Mouse (Mus musculus): ENCODE results near the gene Capn15. TPM values are rescaled to one million over a fixed set of nuclear protein-coding genes. Genes with fewer than 3 reads are reported as not detected.
A peak's percentile ranks its signal among the peaks of the same experiment; 100 is the strongest.

Gene Capn15
- total RNA-seq, 2 experiments from 2014 or later = 53.9 to 59.3 TPM

DNA sequence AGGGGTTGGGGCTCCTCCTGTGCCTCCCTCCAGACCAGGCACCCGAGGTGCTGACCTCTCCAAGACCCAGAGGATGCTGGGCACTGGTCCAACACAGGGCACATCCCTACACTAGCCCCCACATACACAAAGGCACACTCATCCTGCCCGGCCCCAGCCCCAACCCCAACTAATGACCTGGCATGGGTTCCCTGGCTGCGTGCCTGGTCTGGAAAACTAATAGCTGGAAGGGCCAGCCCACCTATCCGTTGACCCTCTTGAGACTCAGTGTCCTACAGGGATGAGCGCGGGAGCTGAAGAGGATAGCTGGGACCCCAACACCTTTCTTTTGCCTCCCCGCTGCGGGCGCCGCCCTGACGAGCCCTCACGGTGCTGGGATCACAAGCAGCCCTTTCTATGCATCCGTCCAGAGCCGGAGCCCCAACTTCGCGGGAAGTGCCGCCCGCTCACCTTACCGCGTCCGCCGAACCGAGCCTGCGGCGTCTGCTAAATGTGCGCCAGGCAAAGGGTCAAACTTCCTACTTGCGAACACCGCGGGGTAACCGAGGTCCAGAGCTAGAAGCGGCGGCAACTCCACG, 34.3 kb downstream of the Capn15 start:
- Histone ChIP-seq H3K27ac (peak overlapping the region; percentile 44; the same call in 1 of the 2 replicates), H3K4me3 (peak overlapping the region; percentile 25)
- no peak for DNase-seq (ENCODE audit: extremely low spot score in 1 of 2, low spot score in 2 of 2)
- no peak for TF ChIP-seq CTCF (IDR thresholded peaks at IDR 0.05)
- intact Hi-C loops (cut with DNase I) = no loop called here

DNA sequence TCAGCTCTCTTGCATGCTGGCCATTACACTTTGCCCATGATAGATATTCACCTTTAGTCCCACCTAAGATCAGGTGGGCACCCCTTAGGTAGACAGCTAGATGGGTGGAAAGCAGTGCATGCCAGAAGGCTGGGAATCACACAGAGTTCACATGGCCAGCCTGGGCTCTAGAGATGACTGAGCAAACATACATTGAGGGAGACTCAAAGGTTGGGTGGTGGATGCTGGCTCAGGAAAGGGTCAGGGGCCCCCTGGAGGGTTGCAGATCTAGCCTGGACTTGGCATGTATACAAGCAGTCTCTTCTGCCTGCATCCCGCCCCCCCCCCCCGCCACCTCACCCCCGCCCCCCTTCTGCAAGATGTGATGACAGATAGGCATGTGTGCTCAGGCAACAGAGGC, 34.9 kb downstream of the Capn15 start:
- DNase-seq (ENCODE audit: extremely low spot score in 1 of 2, low spot score in 2 of 2) = no peak
- no peak overlapping the region for H3K27ac ChIP-seq
- intact Hi-C loops (cut with DNase I) = no loop called here
- no peak overlapping the region for H3K4me3 ChIP-seq
- TF ChIP-seq CTCF (IDR thresholded peaks at IDR 0.05) = no peak

DNA sequence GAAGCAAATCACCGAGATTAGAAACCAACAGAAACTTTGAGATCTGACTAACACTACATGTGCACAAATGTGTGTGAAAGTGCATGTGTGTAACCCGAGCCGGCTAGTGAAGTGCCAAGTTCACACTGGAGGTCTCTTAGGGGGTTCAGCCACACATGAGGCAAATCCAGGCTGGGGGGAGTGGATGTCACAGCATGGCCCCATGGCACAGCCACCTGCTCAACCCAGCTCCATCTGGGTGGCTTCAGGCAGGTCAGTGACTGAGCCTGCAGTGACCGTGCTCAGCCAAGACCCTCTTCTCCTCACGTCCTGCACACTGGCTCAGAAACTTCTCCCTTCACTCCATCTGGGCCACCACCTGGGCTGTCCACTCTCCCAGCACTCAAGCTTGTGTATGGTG, 35.6 kb downstream of the Capn15 start:
- no peak for DNase-seq (ENCODE audit: extremely low spot score in 1 of 2, low spot score in 2 of 2)
- no peak for TF ChIP-seq CTCF (IDR thresholded peaks at IDR 0.05)
- H3K4me3 ChIP-seq = no peak overlapping the region
- intact Hi-C loops (cut with DNase I) = no loop called here
- H3K27ac ChIP-seq = no peak overlapping the region

DNA sequence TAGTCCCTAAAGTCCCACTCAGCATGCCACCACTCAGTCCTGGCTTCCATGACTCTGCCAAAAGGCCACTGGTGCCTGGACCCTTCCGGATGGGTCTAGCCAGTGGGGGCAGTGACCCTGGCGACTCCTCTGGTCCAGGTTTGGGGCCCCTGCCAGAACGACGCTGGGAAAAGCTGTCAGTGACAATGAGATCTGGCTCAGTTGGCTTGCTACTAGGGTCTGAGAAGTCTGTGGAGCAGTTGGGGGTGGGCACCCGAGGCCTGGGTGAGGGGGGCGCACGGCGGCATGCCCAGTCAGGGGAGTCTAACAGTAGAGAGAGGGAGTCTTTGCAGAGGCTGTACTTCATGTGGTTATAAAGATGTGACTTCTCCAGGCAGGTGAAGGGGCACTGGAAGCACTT, 37.5 kb downstream of the Capn15 start:
- Histone ChIP-seq H3K27ac (no peak overlapping the region), H3K4me3 (no peak overlapping the region)
- no peak for TF ChIP-seq CTCF (IDR thresholded peaks at IDR 0.05)
- no peak for DNase-seq (ENCODE audit: extremely low spot score in 1 of 2, low spot score in 2 of 2)
- intact Hi-C loops (cut with DNase I) = no loop called here

DNA sequence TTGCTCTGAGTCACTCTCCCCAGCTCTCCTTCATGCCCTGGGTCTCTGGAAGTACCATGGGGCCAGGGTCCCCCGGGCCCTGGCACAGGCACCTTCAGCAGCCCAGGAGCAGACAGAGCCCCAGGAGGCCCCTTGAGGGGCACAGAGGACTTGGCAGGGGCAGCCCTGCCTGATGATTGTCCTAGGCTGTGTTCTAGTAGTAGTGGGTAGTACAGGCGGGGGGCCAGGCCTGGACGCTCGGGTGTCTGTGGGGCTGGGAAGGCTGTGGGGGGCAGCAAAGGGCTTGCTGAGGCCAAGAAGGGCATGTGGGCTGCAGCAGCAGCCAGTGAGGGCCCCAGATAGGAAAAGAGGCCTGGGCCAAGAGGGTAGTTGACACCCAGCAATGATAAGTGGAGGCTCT, 38.0 kb downstream of the Capn15 start:
- no peak overlapping the region for H3K27ac ChIP-seq
- TF ChIP-seq CTCF (IDR thresholded peaks at IDR 0.05) = no peak
- H3K4me3 ChIP-seq = no peak overlapping the region
- intact Hi-C loops (cut with DNase I) = no loop called here
- DNase-seq (ENCODE audit: extremely low spot score in 1 of 2, low spot score in 2 of 2) = no peak

DNA sequence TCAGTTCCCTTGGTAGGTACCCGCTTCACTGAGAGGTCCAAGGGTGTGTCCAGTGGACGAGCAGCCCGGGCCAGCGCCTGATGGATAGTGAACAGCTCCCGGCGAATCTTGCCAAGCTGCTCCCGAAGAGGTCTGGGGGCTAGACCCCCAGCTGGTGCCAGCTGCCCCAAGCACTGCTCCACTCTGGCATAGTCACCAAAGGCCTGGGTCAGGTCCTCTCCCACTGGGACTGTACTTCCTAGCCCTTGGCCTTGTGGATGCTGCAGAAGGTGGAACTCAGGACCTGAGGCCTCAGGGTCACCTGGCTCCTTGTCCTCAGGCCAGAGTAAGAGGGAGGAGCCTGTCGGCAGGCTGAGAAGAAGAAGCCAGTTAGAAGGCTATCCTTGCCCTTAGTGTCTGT, 38.7 kb downstream of the Capn15 start:
- no peak for TF ChIP-seq CTCF (IDR thresholded peaks at IDR 0.05)
- H3K27ac ChIP-seq = no peak overlapping the region
- intact Hi-C loops (cut with DNase I) = no loop called here
- no peak for DNase-seq (ENCODE audit: extremely low spot score in 1 of 2, low spot score in 2 of 2)
- H3K4me3 ChIP-seq = no peak overlapping the region

DNA sequence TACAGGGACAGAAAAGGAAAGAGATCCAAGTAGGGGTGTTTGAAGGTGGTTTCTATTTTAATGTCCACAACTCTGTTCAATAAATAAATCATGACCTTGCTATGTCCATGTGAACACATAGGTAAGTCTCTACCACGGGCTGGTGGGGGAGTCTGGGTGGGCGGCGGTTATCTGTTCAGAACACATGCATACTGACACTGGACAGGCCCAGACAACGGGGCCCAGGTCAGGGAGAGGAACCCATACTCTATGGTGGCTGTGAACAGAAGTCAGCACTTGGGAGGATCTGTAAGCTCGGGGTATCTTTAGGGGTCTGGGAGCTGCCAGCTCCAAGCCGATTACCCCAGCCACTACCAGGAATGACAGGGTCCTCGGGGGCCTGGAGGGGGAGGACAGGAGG, 39.2 kb downstream of the Capn15 start:
- H3K27ac ChIP-seq = no peak overlapping the region
- no peak overlapping the region for H3K4me3 ChIP-seq
- intact Hi-C loops (cut with DNase I) = no loop called here
- no peak for TF ChIP-seq CTCF (IDR thresholded peaks at IDR 0.05)
- no peak for DNase-seq (ENCODE audit: extremely low spot score in 1 of 2, low spot score in 2 of 2)

DNA sequence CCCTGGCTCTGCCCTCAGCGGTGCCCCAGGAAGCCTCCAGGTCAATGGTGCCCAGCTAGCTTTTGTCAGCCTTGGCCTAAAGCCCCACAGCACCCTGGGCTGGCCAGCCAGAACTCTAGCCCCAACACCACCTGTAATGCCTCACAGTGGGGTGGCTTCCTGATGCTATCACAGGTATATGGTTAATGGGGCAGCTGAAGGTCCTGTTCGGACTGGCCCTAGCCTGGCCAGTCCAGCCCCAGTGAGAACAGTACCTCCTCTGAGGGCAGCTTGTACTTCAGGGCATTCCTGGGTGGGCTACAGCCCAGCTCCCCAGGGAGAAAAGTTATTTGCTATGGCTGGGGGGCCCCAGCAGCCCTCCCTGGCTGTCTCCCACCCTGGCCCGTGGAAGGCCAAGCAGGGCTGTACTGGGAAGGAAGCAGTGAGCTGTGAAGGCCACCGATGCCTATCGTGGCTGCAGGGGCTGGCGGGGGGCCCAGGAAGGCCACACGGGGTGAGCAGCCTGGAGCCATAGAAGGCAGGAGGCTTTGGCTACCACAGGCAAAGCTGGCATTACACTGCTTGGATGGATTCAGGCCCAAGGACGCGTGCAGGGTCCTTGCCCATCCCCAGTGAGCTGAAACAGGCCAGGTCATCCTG, 40.0 kb downstream of the Capn15 start:
- DNase-seq (ENCODE audit: extremely low spot score in 1 of 2, low spot score in 2 of 2) = no peak
- TF ChIP-seq CTCF (IDR thresholded peaks at IDR 0.05) = no peak
- Histone ChIP-seq H3K27ac (no peak overlapping the region), H3K4me3 (no peak overlapping the region)
- intact Hi-C loops (cut with DNase I) = no loop called here

DNA sequence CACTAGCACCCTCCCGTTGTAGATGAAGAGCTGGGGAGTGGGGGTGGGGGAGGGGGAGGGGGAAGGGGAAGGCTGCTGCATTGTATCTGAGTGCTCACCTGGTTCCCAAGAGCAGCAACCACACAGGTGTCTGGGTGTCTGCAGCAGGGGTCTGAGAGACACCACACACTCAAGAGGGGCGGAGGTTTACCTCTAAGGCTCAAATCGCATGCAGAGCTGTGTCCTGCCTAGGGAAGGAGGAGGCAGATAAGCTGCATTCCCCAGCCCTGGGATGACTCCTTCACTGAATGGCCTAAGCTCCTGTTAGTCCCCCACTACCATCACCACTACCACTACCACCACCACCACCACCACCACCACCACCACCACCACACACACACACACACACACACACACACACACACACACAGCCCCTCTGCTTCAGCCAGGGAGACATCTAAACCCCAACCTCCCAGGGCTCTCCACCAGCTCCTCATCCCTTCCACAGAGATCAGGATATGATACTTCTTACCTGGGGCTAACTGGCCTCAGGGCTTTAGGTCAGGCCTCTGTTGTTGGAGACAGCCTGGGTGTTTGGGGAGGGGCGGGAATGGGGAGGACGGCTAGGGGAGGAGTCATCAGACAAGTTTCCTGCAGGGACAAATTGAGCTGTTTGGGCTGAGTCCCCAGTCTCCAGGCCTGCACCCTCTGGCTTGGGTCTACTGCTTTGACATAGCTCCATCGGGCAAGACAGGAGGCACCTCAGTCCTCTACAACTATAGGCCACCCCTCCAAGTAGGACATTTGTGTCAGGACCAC, 41.0 kb downstream of the Capn15 start, which contains the start of the genes Pigq and Nhlrc4:
Gene Pigq (minus strand): TSS at position 571 of the 798 bp plus-strand sequence.
Gene Nhlrc4 (minus strand): TSS at position 596 of the 798 bp plus-strand sequence.
- intact Hi-C loops (cut with DNase I) = loop anchor here (5.0 kb wide), 1 partner anchor 47 kb away; no protein-coding TSS in a partner anchor
- H3K27ac ChIP-seq = no peak within 1 kb of the TSS
- H3K4me3 ChIP-seq = no peak within 1 kb of the TSS
- DNase-seq (ENCODE audit: extremely low spot score in 1 of 2, low spot score in 2 of 2) = no peak
- TF ChIP-seq CTCF (IDR thresholded peaks at IDR 0.05) = no peak

DNA sequence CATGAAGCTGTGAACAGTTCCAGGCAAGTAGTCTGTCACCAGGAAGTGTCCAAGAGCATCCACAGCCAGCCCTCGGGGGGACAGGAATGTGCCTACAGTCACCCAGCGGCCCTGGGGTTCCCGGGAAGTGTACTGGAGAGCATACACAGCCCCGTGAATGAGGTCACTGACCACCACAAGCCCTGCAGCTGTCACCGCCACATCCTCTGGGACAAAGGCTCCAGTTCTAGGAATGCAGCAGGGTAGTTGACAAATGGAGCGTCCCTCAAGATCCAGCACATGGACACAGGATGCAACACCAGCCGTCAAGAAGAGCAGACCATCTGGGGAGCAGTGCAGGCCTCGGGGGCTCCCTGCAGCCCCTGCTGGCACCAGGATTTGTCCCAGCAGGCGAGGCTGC, 41.8 kb downstream of the Capn15 start:
- no peak for DNase-seq (ENCODE audit: extremely low spot score in 1 of 2, low spot score in 2 of 2)
- no peak for TF ChIP-seq CTCF (IDR thresholded peaks at IDR 0.05)
- no peak overlapping the region for H3K27ac ChIP-seq
- H3K4me3 ChIP-seq = no peak overlapping the region
- intact Hi-C loops (cut with DNase I) = loop anchor here (2.0 to 5.0 kb wide), 2 partner anchors 41 to 46 kb away; partner anchors contain the start of gene Capn15

DNA sequence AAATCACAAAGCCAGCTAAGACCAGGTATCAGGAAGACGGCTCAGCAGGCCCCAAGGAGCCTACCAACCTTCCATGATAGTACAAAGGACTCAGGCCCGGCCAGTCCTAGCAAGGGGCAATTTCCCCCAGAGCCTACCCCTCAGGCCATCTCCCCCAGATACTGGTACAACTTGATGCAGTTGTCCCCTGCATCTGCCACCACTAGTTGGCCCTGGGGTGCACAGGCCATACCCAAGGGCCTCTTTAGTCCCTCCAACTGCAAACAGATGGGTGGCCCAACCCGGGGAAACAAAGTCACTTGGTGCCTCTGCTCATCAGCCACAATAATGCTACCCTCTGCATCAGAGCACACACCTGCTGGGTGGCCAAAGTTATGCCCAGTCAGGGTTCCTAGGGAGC, 42.4 kb downstream of the Capn15 start:
- Histone ChIP-seq H3K27ac (no peak overlapping the region), H3K4me3 (no peak overlapping the region)
- intact Hi-C loops (cut with DNase I) = loop anchor here (2.0 to 5.0 kb wide), 2 partner anchors 42 to 46 kb away; partner anchors contain the start of gene Capn15
- TF ChIP-seq CTCF (IDR thresholded peaks at IDR 0.05) = no peak
- no peak for DNase-seq (ENCODE audit: extremely low spot score in 1 of 2, low spot score in 2 of 2)

DNA sequence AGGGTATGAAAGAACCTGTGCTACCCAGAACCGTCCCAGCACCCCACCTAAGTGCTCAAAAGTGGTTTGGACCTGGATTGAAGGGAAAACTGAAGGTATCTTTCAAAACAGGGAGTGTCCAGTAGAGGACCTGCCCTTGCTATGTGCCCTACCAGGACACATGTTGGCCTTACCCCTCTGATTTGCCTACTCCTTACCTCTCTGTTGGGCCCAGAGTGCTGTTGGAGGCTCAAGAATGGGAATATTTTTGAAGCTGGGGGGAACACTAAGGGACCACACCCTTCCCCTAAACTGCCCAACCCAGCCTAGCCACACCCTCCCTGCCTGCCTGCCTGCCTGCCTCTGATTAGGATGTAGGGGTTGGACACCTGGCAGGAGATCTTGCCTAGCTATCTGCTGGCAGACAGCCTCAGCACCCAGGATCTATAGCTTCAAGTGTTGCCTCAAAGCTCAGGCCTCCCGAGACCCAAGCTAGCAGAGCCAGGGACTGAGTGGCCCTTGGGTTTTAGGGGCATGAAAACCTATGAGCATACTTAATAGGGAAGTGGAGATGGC, 42.9 kb downstream of the Capn15 start:
- H3K27ac ChIP-seq = no peak overlapping the region
- no peak overlapping the region for H3K4me3 ChIP-seq
- intact Hi-C loops (cut with DNase I) = loop anchor here (2.0 to 5.0 kb wide), 2 partner anchors 42 to 45 kb away; partner anchors contain the start of gene Capn15
- no peak for DNase-seq (ENCODE audit: extremely low spot score in 1 of 2, low spot score in 2 of 2)
- TF ChIP-seq CTCF (IDR thresholded peaks at IDR 0.05) = no peak

Data from left cerebral cortex, adult 2 months (tissue).